Mouse (Mus musculus): ENCODE measurements at regions not wholly inside any gene's neighbourhood (a gene's known extent, or its start where the extent isn't known, plus 50 kb on each side); places are given as distances from the start of the nearest gene placed in this dataset.

DNA sequence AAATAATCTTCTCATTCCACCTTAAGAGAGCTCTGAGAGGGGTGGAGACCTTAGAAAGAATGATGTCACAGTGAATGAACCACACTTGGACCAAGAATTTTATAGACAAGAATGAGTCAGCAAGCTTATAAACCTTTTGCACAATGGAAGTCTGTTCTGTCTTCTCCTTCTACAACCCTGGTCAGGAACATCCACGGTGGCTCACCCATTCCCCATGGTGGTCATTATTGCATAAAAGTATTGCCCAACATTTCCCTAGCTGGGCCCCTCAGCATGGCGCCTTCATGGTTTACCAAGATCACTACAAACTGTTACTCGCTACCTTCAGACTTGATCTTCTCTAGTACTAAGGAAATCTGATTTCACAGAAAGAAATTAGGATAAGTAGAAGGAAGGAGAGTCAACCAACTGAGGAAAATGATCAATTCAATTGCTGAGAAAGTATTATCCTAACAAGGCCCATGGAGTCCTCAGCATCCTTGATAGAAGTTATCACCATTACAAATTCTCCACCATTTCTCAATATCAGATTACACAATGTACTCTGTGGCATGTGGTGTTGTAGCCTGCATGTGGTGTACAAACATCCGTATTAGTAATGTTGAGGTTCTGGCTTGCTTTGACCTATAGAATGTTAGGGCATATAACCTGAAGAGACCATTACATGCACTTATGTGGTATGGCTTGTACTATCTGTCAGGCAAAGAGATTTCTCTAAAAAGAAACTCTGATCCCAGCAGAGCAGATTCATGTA lies 165.1 kb upstream of the Serpine2 start:
- H3K4me3 ChIP-seq (ENCODE audit: low read depth, low read length) = no peak overlapping the region
- TF ChIP-seq GATA2 (IDR thresholded peaks at IDR 0.05; ENCODE audit: borderline replicate concordance, low read depth, low read length) (no peak), GATA1 (IDR thresholded peaks at IDR 0.05; ENCODE audit: borderline replicate concordance, low read length) (no peak), POLR2AphosphoS5 (IDR thresholded peaks at IDR 0.05; ENCODE audit: insufficient replicate concordance, low read depth, low read length) (no peak), TAL1 (conservative IDR thresholded peaks at IDR 0.05; ENCODE audit: low read depth, low read length) (no peak), CTCF (IDR thresholded peaks at IDR 0.05; ENCODE audit: low read depth, low read length) (no peak)
- peaks cover 16% of the 10 kb centered on the region; the same call in 1 of the 2 replicates for H3K4me1 ChIP-seq (ENCODE audit: insufficient read depth, low read depth, low read length)
- H3K27me3 ChIP-seq (ENCODE audit: insufficient read depth, low read length) = no peaks in the 10 kb centered on the region
- DNase-seq (ENCODE audit: low spot score) (no peak), ATAC-seq (ENCODE audit: extremely low read depth, insufficient number of reproducible peaks, low FRiP score, poor library complexity, severe bottlenecking) (no peak)
- H3K36me3 ChIP-seq (replicated peaks) = no peaks in the 10 kb centered on the region
- H3K9me3 ChIP-seq (replicated peaks) = no peaks in the 10 kb centered on the region

DNA sequence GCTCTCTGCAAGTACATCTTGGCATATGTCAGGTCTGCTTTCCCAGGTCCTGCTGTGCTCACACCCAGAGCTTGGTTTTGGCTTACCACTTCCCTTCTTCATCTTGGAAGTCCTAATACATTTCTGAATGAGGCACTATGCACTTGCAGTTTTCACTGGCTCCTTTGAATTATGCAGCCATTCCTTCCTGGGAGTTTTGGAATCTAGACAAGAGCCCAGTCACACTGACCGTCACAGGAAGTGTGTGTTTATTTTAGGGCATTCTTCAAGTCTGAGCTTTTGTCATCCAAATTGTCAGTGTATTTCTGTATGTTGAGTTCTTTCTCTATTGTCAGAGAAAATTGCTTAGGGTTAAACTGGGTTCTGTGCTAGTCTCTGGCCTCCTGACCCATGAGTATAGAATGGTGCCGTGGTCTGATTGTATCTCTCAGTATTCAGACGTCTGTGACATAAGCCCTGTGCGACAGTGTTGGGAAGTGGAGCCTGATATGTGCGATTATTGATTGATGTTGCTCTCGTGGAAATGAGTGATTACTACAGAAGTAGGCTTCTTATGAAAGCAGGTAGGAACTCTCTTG lies 162.6 kb upstream of the Serpine2 start:
- H3K9me3 ChIP-seq (replicated peaks) = no peaks in the 10 kb centered on the region
- no peaks in the 10 kb centered on the region for H3K4me1 ChIP-seq (ENCODE audit: insufficient read depth, low read depth, low read length)
- ATAC-seq (ENCODE audit: extremely low read depth, insufficient number of reproducible peaks, low FRiP score, poor library complexity, severe bottlenecking) (no peak), DNase-seq (ENCODE audit: low spot score) (no peak)
- TF ChIP-seq POLR2AphosphoS5 (IDR thresholded peaks at IDR 0.05; ENCODE audit: insufficient replicate concordance, low read depth, low read length) (no peak), CTCF (IDR thresholded peaks at IDR 0.05; ENCODE audit: low read depth, low read length) (no peak), GATA1 (IDR thresholded peaks at IDR 0.05; ENCODE audit: borderline replicate concordance, low read length) (no peak), TAL1 (conservative IDR thresholded peaks at IDR 0.05; ENCODE audit: low read depth, low read length) (no peak)
- no peaks in the 10 kb centered on the region for H3K27me3 ChIP-seq (ENCODE audit: insufficient read depth, low read length)
- H3K36me3 ChIP-seq (replicated peaks) = no peaks in the 10 kb centered on the region
- H3K4me3 ChIP-seq (ENCODE audit: low read depth, low read length) = no peak overlapping the region

DNA sequence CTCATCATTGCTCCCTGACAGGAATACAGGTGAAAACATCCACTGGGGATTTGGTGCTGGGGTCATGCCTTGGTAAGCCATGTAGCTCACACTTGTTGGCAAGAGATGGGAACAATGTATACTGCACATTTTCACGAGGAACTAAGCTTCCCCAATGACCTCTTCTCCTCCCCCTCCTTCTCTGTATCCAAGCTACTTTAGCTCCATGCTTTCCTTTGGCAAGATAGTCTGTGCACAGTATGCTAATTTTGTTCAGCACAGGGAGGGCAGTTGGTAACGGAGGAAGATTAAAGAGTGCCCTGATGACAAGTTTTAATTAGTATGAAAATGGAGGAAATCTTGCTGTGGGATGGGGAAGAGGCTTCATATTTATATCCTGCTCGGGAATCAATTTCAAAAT lies 160.9 kb upstream of the Serpine2 start:
- Histone ChIP-seq H3K27me3 (ENCODE audit: insufficient read depth, low read length) (no peaks in the 10 kb centered on the region), H3K4me1 (ENCODE audit: insufficient read depth, low read depth, low read length) (no peaks in the 10 kb centered on the region), H3K9me3 (replicated peaks) (no peaks in the 10 kb centered on the region), H3K36me3 (replicated peaks) (no peaks in the 10 kb centered on the region), H3K4me3 (ENCODE audit: low read depth, low read length) (no peak overlapping the region)
- ATAC-seq (ENCODE audit: extremely low read depth, insufficient number of reproducible peaks, low FRiP score, poor library complexity, severe bottlenecking) (no peak), DNase-seq (ENCODE audit: low spot score) (no peak)
- TF ChIP-seq TAL1 (conservative IDR thresholded peaks at IDR 0.05; ENCODE audit: low read depth, low read length) (no peak), GATA1 (IDR thresholded peaks at IDR 0.05; ENCODE audit: borderline replicate concordance, low read length) (no peak), CTCF (IDR thresholded peaks at IDR 0.05; ENCODE audit: low read depth, low read length) (no peak), POLR2AphosphoS5 (IDR thresholded peaks at IDR 0.05; ENCODE audit: insufficient replicate concordance, low read depth, low read length) (no peak), GATA2 (IDR thresholded peaks at IDR 0.05; ENCODE audit: borderline replicate concordance, low read depth, low read length) (no peak)

DNA sequence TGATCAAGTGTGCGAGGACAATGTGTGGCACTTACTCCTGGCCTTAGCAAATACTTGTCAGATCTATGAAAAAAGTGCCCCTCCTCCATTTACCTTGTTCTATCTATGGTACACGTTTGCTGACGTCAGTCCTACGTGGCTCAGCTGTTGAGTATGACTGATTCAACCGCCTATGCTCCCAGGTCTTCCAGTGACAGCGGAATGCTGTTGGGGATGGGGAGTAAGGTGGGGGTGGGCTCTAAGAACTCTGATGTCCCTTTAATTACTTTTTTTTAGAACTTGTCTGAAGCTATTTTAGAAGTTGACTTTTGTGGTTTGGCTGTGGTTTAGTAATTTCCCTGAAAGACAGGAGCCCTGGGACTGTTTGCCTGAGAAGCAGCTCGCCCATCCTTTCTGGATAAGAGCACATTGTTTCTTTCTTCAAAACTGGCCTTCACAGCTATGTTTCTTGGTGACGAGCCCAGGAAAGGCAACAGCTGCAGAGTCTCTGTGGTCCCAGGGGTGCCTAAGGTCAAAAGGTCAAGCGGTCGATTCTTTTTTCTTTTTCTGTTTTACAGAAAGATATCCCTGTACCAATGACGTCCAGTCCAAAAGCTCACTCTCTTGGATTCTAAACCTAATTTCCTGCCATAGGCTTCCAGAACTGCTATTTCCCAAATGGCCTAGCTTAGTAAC lies 157.5 kb upstream of the Serpine2 start:
- Histone ChIP-seq H3K4me3 (ENCODE audit: low read depth, low read length) (no peak overlapping the region), H3K36me3 (replicated peaks) (no peaks in the 10 kb centered on the region), H3K27me3 (ENCODE audit: insufficient read depth, low read length) (no peaks in the 10 kb centered on the region), H3K9me3 (replicated peaks) (no peaks in the 10 kb centered on the region), H3K4me1 (ENCODE audit: insufficient read depth, low read depth, low read length) (no peaks in the 10 kb centered on the region)
- TF ChIP-seq TAL1 (conservative IDR thresholded peaks at IDR 0.05; ENCODE audit: low read depth, low read length) = no peak
- no peak for TF ChIP-seq POLR2AphosphoS5 (IDR thresholded peaks at IDR 0.05; ENCODE audit: insufficient replicate concordance, low read depth, low read length)
- TF ChIP-seq GATA1 (IDR thresholded peaks at IDR 0.05; ENCODE audit: borderline replicate concordance, low read length) = no peak
- no peak for TF ChIP-seq GATA2 (IDR thresholded peaks at IDR 0.05; ENCODE audit: borderline replicate concordance, low read depth, low read length)
- TF ChIP-seq CTCF (IDR thresholded peaks at IDR 0.05; ENCODE audit: low read depth, low read length) = no peak
- ATAC-seq (ENCODE audit: extremely low read depth, insufficient number of reproducible peaks, low FRiP score, poor library complexity, severe bottlenecking) = no peak
- no peak for DNase-seq (ENCODE audit: low spot score)

DNA sequence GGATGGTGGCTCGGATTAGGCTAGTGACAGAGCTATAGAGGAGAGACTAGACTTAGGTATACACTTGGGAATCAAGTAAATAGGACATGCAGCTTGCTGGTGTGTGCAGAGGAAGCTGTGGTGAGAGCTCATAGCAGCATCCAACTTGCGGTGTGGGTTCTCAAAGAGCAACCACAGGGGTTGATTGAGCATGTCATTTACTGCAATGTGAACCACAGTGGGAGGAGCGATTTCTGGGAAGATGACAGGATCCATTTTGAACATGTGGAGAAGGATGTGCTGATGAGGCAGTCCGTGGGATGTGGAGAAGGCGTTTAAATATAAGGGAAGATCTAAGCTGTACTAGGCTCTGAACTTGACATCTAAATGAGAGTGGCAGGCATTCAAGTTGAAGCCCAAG lies 154.5 kb upstream of the Serpine2 start:
- Histone ChIP-seq H3K4me1 (ENCODE audit: insufficient read depth, low read depth, low read length) (no peaks in the 10 kb centered on the region), H3K9me3 (replicated peaks) (0 out of 2 replicates have a peak, but pooled peaks cover 4% of the 10 kb centered on the region), H3K36me3 (replicated peaks) (no peaks in the 10 kb centered on the region), H3K27me3 (ENCODE audit: insufficient read depth, low read length) (no peaks in the 10 kb centered on the region), H3K4me3 (ENCODE audit: low read depth, low read length) (no peak overlapping the region)
- no peak for DNase-seq (ENCODE audit: low spot score)
- ATAC-seq (ENCODE audit: extremely low read depth, insufficient number of reproducible peaks, low FRiP score, poor library complexity, severe bottlenecking) = no peak
- TF ChIP-seq CTCF (IDR thresholded peaks at IDR 0.05; ENCODE audit: low read depth, low read length) = no peak
- no peak for TF ChIP-seq GATA1 (IDR thresholded peaks at IDR 0.05; ENCODE audit: borderline replicate concordance, low read length)
- no peak for TF ChIP-seq POLR2AphosphoS5 (IDR thresholded peaks at IDR 0.05; ENCODE audit: insufficient replicate concordance, low read depth, low read length)
- no peak for TF ChIP-seq TAL1 (conservative IDR thresholded peaks at IDR 0.05; ENCODE audit: low read depth, low read length)
- TF ChIP-seq GATA2 (IDR thresholded peaks at IDR 0.05; ENCODE audit: borderline replicate concordance, low read depth, low read length) = no peak

DNA sequence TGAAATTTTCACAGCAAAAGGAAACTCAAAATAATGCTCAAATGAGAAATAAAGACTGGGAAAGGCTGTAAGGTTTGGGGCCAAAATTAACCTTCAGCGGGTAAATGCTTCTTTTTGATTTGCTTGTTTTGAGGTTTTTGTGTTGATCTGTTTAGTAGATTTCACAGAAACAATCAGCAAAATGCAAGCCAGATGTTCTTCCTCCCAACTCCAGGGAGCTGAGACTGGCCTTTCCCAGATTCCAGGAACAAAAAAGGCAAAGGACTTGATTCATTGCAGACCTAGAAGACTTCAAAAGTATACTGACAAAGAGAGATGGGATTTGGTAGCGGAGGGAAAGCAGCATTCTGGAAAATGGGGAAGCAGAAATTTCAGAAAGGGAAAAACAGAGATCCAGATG lies 153.6 kb upstream of the Serpine2 start:
- ATAC-seq (ENCODE audit: extremely low read depth, insufficient number of reproducible peaks, low FRiP score, poor library complexity, severe bottlenecking) (no peak), DNase-seq (ENCODE audit: low spot score) (no peak)
- H3K9me3 ChIP-seq (replicated peaks) = 0 out of 2 replicates have a peak, but pooled peaks cover 5% of the 10 kb centered on the region

More for the DNA sequence above, 153.6 kb upstream of the Serpine2 start:
- no peak for TF ChIP-seq POLR2AphosphoS5 (IDR thresholded peaks at IDR 0.05; ENCODE audit: insufficient replicate concordance, low read depth, low read length)
- TF ChIP-seq GATA1 (IDR thresholded peaks at IDR 0.05; ENCODE audit: borderline replicate concordance, low read length) = no peak
- TF ChIP-seq CTCF (IDR thresholded peaks at IDR 0.05; ENCODE audit: low read depth, low read length) = no peak
- TF ChIP-seq TAL1 (conservative IDR thresholded peaks at IDR 0.05; ENCODE audit: low read depth, low read length) = no peak
- no peak for TF ChIP-seq GATA2 (IDR thresholded peaks at IDR 0.05; ENCODE audit: borderline replicate concordance, low read depth, low read length)
- Histone ChIP-seq H3K4me3 (ENCODE audit: low read depth, low read length) (no peak overlapping the region), H3K36me3 (replicated peaks) (no peaks in the 10 kb centered on the region), H3K4me1 (ENCODE audit: insufficient read depth, low read depth, low read length) (no peaks in the 10 kb centered on the region), H3K27me3 (ENCODE audit: insufficient read depth, low read length) (no peaks in the 10 kb centered on the region)
